Mouse (Mus musculus): ENCODE data around the gene Atat1.

GRCm38 (mm10) chr17:35903992-35904355 lies 5.9 kb downstream of the Atat1 start:
- no peak for TF ChIP-seq EP300 (IDR thresholded peaks at IDR 0.05; ENCODE audit: insufficient read depth, low read depth, low read length)
- TF ChIP-seq CTCF (IDR thresholded peaks at IDR 0.05; ENCODE audit: low read depth, low read length), result no peak

Data from ES-Bruce4 (cell line).